Mouse (Mus musculus): ENCODE results near the gene Rnf130.

DNA sequence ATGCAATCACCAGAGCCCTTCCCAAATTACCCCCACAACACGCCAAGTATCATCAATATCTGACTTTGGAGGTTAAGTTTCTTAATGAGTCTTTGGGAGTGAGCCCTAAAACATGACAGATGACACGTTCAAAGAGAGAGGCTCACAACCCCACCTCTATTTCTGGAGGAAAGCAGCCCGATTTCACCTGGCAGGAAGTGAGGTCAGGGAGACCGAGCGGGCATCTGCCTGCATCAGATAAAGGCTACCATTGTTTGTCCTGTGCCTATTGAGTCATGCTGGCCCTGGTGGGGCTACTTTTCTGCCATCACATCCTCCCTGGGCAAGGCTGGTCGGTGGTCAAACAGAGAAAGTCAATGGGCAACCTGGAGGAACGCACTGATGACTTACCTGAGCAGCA, 7.6 kb upstream of the Rnf130 start:
- no peak for TF ChIP-seq CTCF (IDR thresholded peaks at IDR 0.05; ENCODE audit: borderline replicate concordance, insufficient read depth, low read length)
- no peak for TF ChIP-seq POLR2A (IDR thresholded peaks at IDR 0.05; ENCODE audit: low read depth, low read length)

All from embryonic fibroblast, embryonic 13.5 days (primary cell).